Mouse (Mus musculus): ENCODE results near the gene Adgrl4. TPM values are rescaled to one million over a fixed set of nuclear protein-coding genes. Genes with fewer than 3 reads are reported as not detected.

Adgrl4 gene
- polyA plus RNA-seq, 1 experiment from 2014 or later = 4.2 TPM

DNA sequence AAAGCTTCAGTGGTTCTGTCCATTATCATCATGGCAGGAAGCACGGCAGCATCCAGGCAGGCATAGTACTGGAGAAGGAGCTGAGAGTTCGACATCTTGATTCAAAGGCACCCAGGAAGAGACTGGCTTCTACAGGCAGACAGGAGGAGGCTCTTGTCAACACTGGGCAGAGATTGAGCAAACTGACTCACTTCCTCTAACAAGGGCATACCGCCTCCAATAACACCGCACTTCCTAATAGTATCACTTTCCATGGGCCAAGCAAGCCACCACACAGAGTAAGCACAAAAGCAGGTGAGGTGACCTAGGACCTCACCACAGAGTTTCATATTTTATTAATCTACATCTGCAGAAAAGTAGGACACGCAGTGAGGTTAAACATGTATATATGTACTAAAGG lies 73.5 kb downstream of the Adgrl4 start:
- ATAC-seq (ENCODE audit: low FRiP score, low TSS enrichment) (no peak), DNase-seq (ENCODE audit: low spot score) (no peak)
- H3K9ac ChIP-seq (ENCODE audit: low read length) = no peak overlapping the region
- no peak overlapping the region for H3K4me2 ChIP-seq (replicated peaks; ENCODE audit: low read depth)
- no peak overlapping the region for H3K27ac ChIP-seq (replicated peaks)
- H3K36me3 ChIP-seq (ENCODE audit: control insufficient read depth, insufficient read depth, low read length) = no peaks in the 10 kb centered on the region
- no peaks in the 10 kb centered on the region for H3K4me1 ChIP-seq (replicated peaks; ENCODE audit: control insufficient read depth, insufficient read depth)
- no peak overlapping the region for H3K4me3 ChIP-seq (ENCODE audit: low read depth, low read length)
- TF ChIP-seq CTCF (IDR thresholded peaks at IDR 0.05; ENCODE audit: low read depth) (no peak), EP300 (optimal IDR thresholded peaks at IDR 0.05) (no peak)
- WGBS = 90% methylated on average over 5 of the region's 5 CpGs
- H3K9me3 ChIP-seq (ENCODE audit: control insufficient read depth, low read length) = no peaks in the 10 kb centered on the region
- H3K27me3 ChIP-seq (ENCODE audit: control insufficient read depth, insufficient read depth, low read length) = no peaks in the 10 kb centered on the region

DNA sequence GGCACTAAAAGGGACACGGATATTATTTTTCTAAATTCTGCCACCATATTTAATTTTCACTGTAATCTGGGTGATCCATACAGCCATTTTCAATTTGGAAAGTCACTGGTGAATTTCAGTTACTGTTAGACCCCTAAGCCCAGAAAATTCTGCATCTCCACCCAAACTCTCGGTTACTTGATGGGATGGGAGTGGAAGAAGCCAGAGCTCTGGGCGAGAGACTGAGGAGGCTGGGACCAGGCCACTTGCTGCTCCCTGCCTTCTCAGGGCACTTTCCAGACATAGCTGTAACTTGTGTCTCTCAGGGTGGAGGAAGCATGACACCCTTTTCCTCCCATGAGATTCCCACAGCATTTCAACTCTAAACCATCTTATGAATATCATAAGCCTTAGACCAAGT lies 109.5 kb downstream of the Adgrl4 start:
- TF ChIP-seq EP300 (optimal IDR thresholded peaks at IDR 0.05) = no peak
- no peak for TF ChIP-seq CTCF (IDR thresholded peaks at IDR 0.05; ENCODE audit: low read depth)
- no peaks in the 10 kb centered on the region for H3K36me3 ChIP-seq (ENCODE audit: control insufficient read depth, insufficient read depth, low read length)
- H3K27ac ChIP-seq (replicated peaks) = no peak overlapping the region
- no peak overlapping the region for H3K9ac ChIP-seq (ENCODE audit: low read length)
- 76% methylated on average over 3 of the region's 3 CpGs for WGBS
- H3K4me1 ChIP-seq (replicated peaks; ENCODE audit: control insufficient read depth, insufficient read depth) = no peaks in the 10 kb centered on the region
- H3K27me3 ChIP-seq (ENCODE audit: control insufficient read depth, insufficient read depth, low read length) = no peaks in the 10 kb centered on the region
- no peak overlapping the region for H3K4me2 ChIP-seq (replicated peaks; ENCODE audit: low read depth)
- no peak overlapping the region for H3K4me3 ChIP-seq (ENCODE audit: low read depth, low read length)
- no peaks in the 10 kb centered on the region for H3K9me3 ChIP-seq (ENCODE audit: control insufficient read depth, low read length)
- ATAC-seq (ENCODE audit: low FRiP score, low TSS enrichment) = no peak
- DNase-seq (ENCODE audit: low spot score) = no peak

DNA sequence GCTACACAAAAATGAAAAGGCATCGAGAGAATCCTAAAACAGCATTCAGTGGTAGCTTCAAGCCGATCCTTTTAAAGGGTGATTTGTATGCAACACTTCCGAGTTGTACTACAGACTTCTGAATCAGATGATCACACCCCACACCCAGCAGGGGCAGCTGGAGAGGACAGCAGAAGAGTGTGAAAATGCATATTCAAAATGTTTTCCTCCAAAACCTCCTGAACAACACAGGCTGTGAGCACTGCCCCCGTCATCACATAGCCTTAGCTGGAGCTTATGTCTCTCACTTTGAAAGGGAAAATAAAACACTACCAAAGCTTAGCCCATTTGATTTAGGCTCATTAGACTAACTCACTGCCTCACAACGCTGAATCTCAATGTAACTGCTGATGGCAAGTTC lies 113.3 kb downstream of the Adgrl4 start:
- H3K9me3 ChIP-seq (ENCODE audit: control insufficient read depth, low read length) = no peaks in the 10 kb centered on the region
- H3K27me3 ChIP-seq (ENCODE audit: control insufficient read depth, insufficient read depth, low read length) = no peaks in the 10 kb centered on the region
- H3K27ac ChIP-seq (replicated peaks) = no peak overlapping the region
- H3K4me1 ChIP-seq (replicated peaks; ENCODE audit: control insufficient read depth, insufficient read depth) = no peaks in the 10 kb centered on the region
- no peak for DNase-seq (ENCODE audit: low spot score)
- no peak for ATAC-seq (ENCODE audit: low FRiP score, low TSS enrichment)
- WGBS = 44% methylated on average over 5 of the region's 5 CpGs
- TF ChIP-seq CTCF (IDR thresholded peaks at IDR 0.05; ENCODE audit: low read depth) = no peak
- no peak for TF ChIP-seq EP300 (optimal IDR thresholded peaks at IDR 0.05)
- no peak overlapping the region for H3K9ac ChIP-seq (ENCODE audit: low read length)
- H3K36me3 ChIP-seq (ENCODE audit: control insufficient read depth, insufficient read depth, low read length) = no peaks in the 10 kb centered on the region
- H3K4me3 ChIP-seq (ENCODE audit: low read depth, low read length) = no peak overlapping the region
- no peak overlapping the region for H3K4me2 ChIP-seq (replicated peaks; ENCODE audit: low read depth)

DNA sequence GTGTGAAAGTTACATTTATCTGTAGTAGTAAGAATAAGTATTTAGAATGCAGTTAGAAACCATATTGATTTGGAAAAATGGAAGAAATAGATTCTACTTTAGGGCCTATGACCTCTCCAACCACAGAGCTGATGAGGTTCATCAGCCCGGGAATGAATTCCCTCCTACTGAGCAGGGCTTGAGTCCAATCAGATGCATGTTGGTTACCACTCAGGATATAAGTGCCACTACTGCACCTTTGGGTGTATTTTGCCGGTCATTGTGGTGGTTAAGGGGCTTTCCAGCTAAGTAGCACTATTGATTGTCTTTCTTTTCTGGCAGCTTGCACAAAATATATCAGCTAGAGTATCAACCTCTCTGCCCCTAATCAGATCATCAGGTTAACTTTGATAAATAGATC lies 118.9 kb downstream of the Adgrl4 start:
- DNase-seq (ENCODE audit: low spot score) (no peak), ATAC-seq (ENCODE audit: low FRiP score, low TSS enrichment) (no peak)
- no peak overlapping the region for H3K9ac ChIP-seq (ENCODE audit: low read length)
- H3K27ac ChIP-seq (replicated peaks) = no peak overlapping the region
- WGBS = 77% methylated on average over 2 of the region's 2 CpGs
- H3K9me3 ChIP-seq (ENCODE audit: control insufficient read depth, low read length) = no peaks in the 10 kb centered on the region
- H3K4me2 ChIP-seq (replicated peaks; ENCODE audit: low read depth) = no peak overlapping the region
- H3K4me3 ChIP-seq (ENCODE audit: low read depth, low read length) = no peak overlapping the region
- no peaks in the 10 kb centered on the region for H3K36me3 ChIP-seq (ENCODE audit: control insufficient read depth, insufficient read depth, low read length)
- TF ChIP-seq CTCF (IDR thresholded peaks at IDR 0.05; ENCODE audit: low read depth) (no peak), EP300 (optimal IDR thresholded peaks at IDR 0.05) (no peak)
- H3K4me1 ChIP-seq (replicated peaks; ENCODE audit: control insufficient read depth, insufficient read depth) = no peaks in the 10 kb centered on the region
- H3K27me3 ChIP-seq (ENCODE audit: control insufficient read depth, insufficient read depth, low read length) = no peaks in the 10 kb centered on the region

GRCm38 (mm10) chr3:151557125-151557524 lies 119.4 kb downstream of the Adgrl4 start:
- no peak for DNase-seq (ENCODE audit: low spot score)
- no peaks in the 10 kb centered on the region for H3K9me3 ChIP-seq (ENCODE audit: control insufficient read depth, low read length)
- no peak overlapping the region for H3K4me3 ChIP-seq (ENCODE audit: low read depth, low read length)
- H3K4me2 ChIP-seq (replicated peaks; ENCODE audit: low read depth) = no peak overlapping the region
- no peaks in the 10 kb centered on the region for H3K4me1 ChIP-seq (replicated peaks; ENCODE audit: control insufficient read depth, insufficient read depth)
- ATAC-seq (ENCODE audit: low FRiP score, low TSS enrichment) = no peak
- no peak overlapping the region for H3K9ac ChIP-seq (ENCODE audit: low read length)
- H3K27me3 ChIP-seq (ENCODE audit: control insufficient read depth, insufficient read depth, low read length) = no peaks in the 10 kb centered on the region
- no peak overlapping the region for H3K27ac ChIP-seq (replicated peaks)
- H3K36me3 ChIP-seq (ENCODE audit: control insufficient read depth, insufficient read depth, low read length) = no peaks in the 10 kb centered on the region
- no peak for TF ChIP-seq EP300 (optimal IDR thresholded peaks at IDR 0.05)
- no peak for TF ChIP-seq CTCF (IDR thresholded peaks at IDR 0.05; ENCODE audit: low read depth)
- 63% methylated on average over 2 of the region's 2 CpGs for WGBS

DNA sequence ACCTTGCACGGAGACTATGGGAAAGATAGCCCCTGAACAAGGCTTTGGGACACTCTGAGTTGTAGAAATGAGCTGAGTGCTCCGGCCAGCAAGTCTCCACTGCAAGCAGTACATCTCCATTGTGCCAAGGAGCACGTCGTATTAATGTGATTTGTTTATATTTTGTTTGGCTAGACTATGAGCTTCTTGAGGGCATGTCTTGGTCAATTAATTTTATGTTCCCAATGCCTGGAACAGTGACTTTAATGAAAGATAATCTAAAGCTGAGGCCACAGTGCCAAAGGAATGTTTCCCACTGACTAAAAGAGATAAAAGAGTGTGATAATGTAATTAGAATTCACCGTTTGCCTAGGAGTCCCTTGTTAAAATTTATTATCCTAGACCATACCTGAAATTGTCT lies 119.9 kb downstream of the Adgrl4 start:
- TF ChIP-seq EP300 (optimal IDR thresholded peaks at IDR 0.05) (no peak), CTCF (IDR thresholded peaks at IDR 0.05; ENCODE audit: low read depth) (no peak)
- no peaks in the 10 kb centered on the region for H3K36me3 ChIP-seq (ENCODE audit: control insufficient read depth, insufficient read depth, low read length)
- no peak overlapping the region for H3K27ac ChIP-seq (replicated peaks)
- DNase-seq (ENCODE audit: low spot score) (no peak), ATAC-seq (ENCODE audit: low FRiP score, low TSS enrichment) (no peak)
- no peak overlapping the region for H3K4me2 ChIP-seq (replicated peaks; ENCODE audit: low read depth)
- no peaks in the 10 kb centered on the region for H3K4me1 ChIP-seq (replicated peaks; ENCODE audit: control insufficient read depth, insufficient read depth)
- no peak overlapping the region for H3K4me3 ChIP-seq (ENCODE audit: low read depth, low read length)
- H3K9me3 ChIP-seq (ENCODE audit: control insufficient read depth, low read length) = no peaks in the 10 kb centered on the region
- H3K27me3 ChIP-seq (ENCODE audit: control insufficient read depth, insufficient read depth, low read length) = no peaks in the 10 kb centered on the region
- no peak overlapping the region for H3K9ac ChIP-seq (ENCODE audit: low read length)
- 51% methylated on average over 5 of the region's 5 CpGs for WGBS
